Comparison of ENCODE assay signal across 18 mouse cellular contexts in the genomic region with DNA sequence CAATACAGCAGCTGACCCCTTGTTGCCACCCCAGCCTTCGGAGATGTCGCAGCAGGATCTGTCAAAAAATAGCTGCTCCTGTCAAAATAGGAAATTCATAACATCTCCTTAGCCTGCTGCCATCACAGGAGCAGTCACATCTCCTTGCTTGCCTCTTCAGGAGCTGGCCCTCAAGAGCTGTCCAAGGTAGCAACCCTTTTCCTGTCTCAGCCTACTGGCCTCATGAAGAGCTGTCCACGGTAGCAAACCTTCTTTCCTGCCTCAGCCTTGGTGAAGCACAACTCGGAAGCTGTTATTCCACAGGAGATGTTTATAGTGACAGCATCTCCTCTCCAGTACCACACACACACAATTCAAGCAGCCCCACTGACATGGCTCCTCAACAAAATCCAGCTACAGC.
DNase-seq lines count a peak whose midpoint lies in the region; ATAC-seq lines count a peak whose summit lies in the region.
"Had no signal": no experiment of that assay in that cellular context is flagged by ENCODE, and none has a peak within 500 bp of the region (broad histone marks: within the 10 kb centered on the region; RNA-seq: fewer than 3 reads in every experiment).

No protein-coding gene starts in this region.

- no peak overlapping the region for H3K4me3 ChIP-seq in limb, embryonic 10.5 days
- no peak overlapping the region for H3K4me3 ChIP-seq in midbrain, embryonic 14.5 days (replicated peaks; ENCODE audit: low read depth, low read length)
- H3K4me3 ChIP-seq: erythroblast, embryonic 14.5 days; heart, embryonic 13.5 days; midbrain, embryonic 15.5 days had no signal

- H3K36me3 ChIP-seq in limb, embryonic 10.5 days: no peaks in the 10 kb centered on the region
- H3K36me3 ChIP-seq in midbrain, embryonic 14.5 days (ENCODE audit: control insufficient read depth, insufficient read depth, low read length): no peaks in the 10 kb centered on the region
- H3K36me3 ChIP-seq: heart, embryonic 13.5 days; midbrain, embryonic 15.5 days had no signal

- H3K9ac ChIP-seq in midbrain, embryonic 14.5 days (replicated peaks; ENCODE audit: low read length): no peak overlapping the region
- H3K9ac ChIP-seq: heart, embryonic 13.5 days; midbrain, embryonic 15.5 days had no signal

- ATAC-seq in midbrain, embryonic 14.5 days (ENCODE audit: low FRiP score, low TSS enrichment): no peak
- ATAC-seq: forebrain, embryonic 16.5 days; hindbrain, postnatal 0 days; midbrain, embryonic 15.5 days had no signal

- H3K27ac ChIP-seq in limb, embryonic 10.5 days: no peak overlapping the region
- H3K27ac ChIP-seq in midbrain, embryonic 14.5 days (replicated peaks; ENCODE audit: low read depth, low read length): no peak overlapping the region
- H3K27ac ChIP-seq: heart, embryonic 13.5 days; hindbrain, postnatal 0 days; midbrain, embryonic 15.5 days had no signal

- H3K9me3 ChIP-seq in limb, embryonic 10.5 days (replicated peaks): no peaks in the 10 kb centered on the region
- no peaks in the 10 kb centered on the region for H3K9me3 ChIP-seq in midbrain, embryonic 14.5 days (ENCODE audit: control insufficient read depth, low read length)
- H3K9me3 ChIP-seq: midbrain, embryonic 15.5 days had no signal

- no peaks in the 10 kb centered on the region for H3K4me1 ChIP-seq in limb, embryonic 10.5 days
- peaks cover 10% of the 10 kb centered on the region; the same call in 1 of the 2 replicates for H3K4me1 ChIP-seq in midbrain, embryonic 14.5 days (ENCODE audit: control insufficient read depth, insufficient read depth, low read length)
- H3K4me1 ChIP-seq: heart, embryonic 13.5 days had no signal

- WGBS in limb, embryonic 10.5 days: 71% methylated on average over 4 of the region's 4 CpGs
- 75% methylated on average over 4 of the region's 4 CpGs for WGBS in midbrain, embryonic 14.5 days

- no peak overlapping the region for H3K4me2 ChIP-seq in midbrain, embryonic 14.5 days (ENCODE audit: low read length)
- H3K4me2 ChIP-seq: heart, embryonic 13.5 days; liver, embryonic 11.5 days; midbrain, embryonic 15.5 days had no signal

- peak; percentile 5 for DNase-seq in kidney, postnatal 14 days
- no peak for DNase-seq in kidney, postnatal 25 days
- DNase-seq in ES-CJ7 (ENCODE audit: low read depth, low spot score) (peak; percentile 78), WW6 (ENCODE audit: low read depth, low spot score) (peak; percentile 20)
- peak; percentile 34 for DNase-seq in limb, embryonic 10.5 days (ENCODE audit: low spot score)
- DNase-seq in midbrain, embryonic 14.5 days: no peak
- DNase-seq in urinary bladder, postnatal 14 days (ENCODE audit: low spot score): no peak
- DNase-seq: cerebellum, adult 2 months; heart, postnatal 4 days; kidney, adult 11 months; retina, postnatal 1 day; right cerebral cortex, postnatal 4 days had no signal

- no peaks in the 10 kb centered on the region for H3K27me3 ChIP-seq in limb, embryonic 10.5 days (ENCODE audit: low read depth, poor library complexity, severe bottlenecking)
- no peaks in the 10 kb centered on the region for H3K27me3 ChIP-seq in midbrain, embryonic 14.5 days (ENCODE audit: control insufficient read depth, insufficient read depth, low read length)
- H3K27me3 ChIP-seq: heart, embryonic 13.5 days; midbrain, embryonic 15.5 days had no signal

Comparison
In these comparisons a context has a peak if more than half of its experiments do, and no peak if none do; other contexts are left out.
1. DNase-seq: peak in kidney, postnatal 14 days (single experiment), ES-CJ7 (single experiment), WW6 (single experiment) and limb, embryonic 10.5 days (single experiment); none in kidney, postnatal 25 days (0 of 2), midbrain, embryonic 14.5 days (single experiment) and urinary bladder, postnatal 14 days (single experiment).